Mouse (Mus musculus) skeletal muscle tissue, adult 2 months (tissue): ENCODE measurements around the gene Zmiz1.

Experiments
- DNase-seq: peaks from one replicate; pipeline ENCODE4 v3.0.0-alpha.2; 2012; ENCODE audit warnings: low read depth, low spot score

Zmiz1 gene

DNA sequence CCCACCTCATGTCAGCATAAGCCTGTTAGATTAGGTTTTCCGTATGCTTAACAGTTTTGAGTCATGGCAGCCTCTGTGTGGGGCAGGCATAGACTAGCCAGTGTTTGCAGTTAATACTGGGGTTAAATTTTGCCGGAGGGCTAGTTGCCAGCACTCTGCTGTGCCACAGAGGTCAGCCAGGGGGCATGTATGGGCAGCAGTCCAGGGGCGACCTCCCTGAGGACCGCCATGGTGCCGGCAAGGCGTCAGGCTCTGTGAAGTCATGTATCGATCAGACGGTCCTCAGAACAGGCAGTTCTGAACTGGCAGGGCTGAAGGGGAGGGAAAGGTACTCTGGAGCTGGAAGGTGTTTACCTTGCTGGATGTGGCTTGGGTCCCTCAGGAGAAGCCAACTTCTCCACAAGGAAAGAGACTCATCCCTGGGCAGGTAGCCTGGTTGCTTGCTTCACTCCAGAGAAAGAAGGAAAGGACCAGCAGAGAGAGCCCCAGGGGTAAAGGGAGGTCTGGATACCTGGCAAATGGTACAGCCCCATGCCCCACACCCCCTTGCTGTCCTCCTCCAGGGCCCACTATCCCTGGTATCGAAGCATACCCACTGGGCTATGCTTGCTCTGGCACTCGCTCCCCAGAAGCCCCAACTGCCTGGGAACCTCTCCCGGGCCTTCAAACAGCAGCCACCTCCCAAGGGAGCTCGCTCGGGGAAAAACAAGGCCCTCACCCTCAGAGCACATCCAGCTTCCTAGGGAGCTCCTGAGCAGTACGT is 151.6 kb downstream of the Zmiz1 start:
- DNase-seq: no peak

DNA sequence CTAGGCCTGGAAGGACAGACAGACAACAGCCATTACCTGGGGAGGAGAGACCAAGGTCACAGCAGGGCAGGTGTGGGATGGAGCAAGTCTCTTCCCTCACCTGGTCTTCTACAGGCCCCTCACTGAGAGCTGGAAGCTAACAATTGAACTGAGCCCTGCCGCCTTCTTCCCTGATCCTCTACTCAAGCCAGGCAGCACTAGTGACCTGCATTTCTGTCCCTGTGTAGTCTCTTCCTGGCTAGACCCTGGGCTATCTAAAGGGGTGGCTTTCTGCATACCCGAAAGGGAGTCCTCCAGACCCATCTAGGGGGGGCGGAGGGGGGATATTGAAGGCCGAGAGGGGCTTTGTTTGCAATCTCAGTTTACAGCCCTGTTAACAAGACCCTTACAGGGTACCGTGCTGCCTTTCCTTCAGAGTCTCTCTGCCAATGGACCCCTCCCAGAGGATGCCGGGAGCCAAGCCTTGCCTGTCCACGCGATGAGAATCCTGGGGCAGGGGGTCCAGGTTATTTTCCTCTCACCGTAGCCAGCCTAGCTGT is 152.2 kb downstream of the Zmiz1 start:
- DNase-seq: no peak

DNA sequence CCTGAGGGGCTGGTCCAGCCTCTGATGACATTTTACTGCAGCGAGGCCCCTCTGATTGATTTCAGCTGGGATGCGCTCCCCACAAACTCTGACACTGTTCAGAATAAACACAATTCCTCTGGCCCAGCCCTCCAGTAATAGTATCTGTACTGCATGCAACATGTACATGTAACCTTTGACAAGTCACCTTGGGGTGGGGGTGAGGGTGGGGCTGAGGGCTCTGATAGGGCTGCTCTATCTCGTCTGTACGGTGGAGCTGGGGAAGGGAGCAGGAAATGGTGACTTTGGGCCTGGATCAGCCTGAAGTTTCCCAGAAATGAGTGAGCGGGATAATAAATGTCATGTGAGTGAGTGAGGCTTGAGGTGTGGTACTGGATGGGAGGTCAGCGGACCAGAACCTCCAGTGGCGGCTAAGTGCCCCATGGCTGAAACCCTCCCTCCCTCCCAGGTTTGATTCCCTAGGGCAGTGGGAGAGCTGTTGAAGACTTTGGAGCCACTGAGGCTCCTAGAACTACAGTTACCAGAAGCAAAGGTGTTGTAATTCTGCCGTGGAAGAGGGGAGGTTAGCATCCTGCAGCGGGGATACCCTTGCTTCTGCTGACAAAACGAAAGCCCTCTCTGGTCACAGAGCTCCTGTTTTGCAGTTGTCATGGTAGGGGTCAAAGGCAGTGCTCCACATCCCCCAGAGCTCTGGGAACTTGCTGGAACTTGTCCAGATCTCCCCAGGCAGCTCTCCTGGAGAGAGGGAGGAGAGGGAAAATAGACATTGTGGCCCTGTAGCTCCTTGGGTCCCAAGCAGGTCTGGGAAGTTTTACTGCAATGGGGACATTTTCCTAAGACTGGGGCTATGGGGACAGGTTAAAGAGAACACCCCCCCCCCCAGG is 153.1 kb downstream of the Zmiz1 start:
- no peak for DNase-seq

DNA sequence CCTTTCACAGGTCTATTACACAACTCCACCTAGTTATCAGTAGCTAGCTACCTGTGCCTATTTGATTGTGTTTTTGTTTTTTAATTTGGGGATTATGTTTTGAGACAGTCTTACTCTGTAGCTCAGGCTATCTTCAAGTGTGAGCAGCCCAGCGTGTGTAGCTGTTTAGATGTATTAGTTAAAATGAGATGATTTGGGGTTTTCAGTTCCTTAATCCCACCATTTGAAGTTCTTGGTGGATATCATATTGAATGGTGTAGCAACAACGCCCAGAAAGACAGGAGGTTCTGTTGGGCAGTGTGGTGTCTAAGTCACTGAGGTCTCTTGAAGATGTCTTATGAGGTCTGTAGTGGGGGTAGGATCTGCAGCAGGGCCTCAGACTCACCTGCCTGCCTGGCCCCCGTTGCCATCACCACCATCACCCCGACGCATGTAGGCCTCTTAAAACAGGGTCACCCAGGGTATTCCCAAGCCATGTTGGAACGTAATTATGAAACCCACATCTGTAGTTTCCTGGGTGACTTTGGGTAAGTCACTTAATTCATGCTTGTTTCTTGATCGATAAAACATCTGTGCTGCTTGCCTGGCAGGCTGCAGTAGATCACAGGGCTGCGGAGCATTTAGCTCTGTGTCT is 155.1 kb downstream of the Zmiz1 start:
- no peak for DNase-seq

DNA sequence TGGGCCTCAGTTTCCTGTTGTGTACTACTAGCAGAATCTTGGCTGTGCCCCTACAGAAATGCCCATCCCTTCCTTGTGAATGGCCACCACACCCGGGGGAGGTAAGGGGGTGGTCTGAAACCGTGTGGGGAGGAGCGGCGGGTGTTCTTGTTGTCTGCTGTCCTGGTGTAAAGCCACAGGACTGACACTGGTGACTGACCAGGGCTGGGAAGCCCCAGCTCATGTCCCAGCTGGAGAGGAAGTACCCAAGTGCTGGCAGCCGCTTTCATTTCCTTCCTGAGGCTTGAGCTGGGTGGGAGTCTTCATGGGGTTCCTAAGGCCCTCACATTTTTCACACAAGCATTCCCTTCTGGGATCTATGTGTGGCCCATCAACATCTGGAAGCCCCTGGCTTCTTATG is 155.7 kb downstream of the Zmiz1 start:
- no peak for DNase-seq

DNA sequence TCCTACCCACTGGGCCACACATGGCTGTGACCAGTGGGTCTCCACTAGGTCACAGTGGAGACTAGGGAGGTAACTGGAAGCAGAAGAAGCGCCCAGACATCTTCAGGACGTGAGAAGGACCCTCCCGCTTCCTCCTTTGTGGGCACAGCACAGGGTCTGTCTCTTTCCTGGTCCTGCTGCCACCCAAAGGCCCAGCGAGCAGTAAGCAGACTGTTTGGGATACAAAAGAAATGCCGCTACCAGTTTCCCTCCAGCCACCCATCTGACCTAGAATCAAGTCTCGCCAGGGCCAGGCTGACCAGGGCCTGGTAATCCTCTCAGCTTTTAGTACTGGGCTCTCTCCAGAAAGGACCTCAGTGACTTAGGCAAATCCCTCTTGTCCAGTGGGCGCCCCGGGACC is 156.6 kb downstream of the Zmiz1 start:
- DNase-seq: no peak

DNA sequence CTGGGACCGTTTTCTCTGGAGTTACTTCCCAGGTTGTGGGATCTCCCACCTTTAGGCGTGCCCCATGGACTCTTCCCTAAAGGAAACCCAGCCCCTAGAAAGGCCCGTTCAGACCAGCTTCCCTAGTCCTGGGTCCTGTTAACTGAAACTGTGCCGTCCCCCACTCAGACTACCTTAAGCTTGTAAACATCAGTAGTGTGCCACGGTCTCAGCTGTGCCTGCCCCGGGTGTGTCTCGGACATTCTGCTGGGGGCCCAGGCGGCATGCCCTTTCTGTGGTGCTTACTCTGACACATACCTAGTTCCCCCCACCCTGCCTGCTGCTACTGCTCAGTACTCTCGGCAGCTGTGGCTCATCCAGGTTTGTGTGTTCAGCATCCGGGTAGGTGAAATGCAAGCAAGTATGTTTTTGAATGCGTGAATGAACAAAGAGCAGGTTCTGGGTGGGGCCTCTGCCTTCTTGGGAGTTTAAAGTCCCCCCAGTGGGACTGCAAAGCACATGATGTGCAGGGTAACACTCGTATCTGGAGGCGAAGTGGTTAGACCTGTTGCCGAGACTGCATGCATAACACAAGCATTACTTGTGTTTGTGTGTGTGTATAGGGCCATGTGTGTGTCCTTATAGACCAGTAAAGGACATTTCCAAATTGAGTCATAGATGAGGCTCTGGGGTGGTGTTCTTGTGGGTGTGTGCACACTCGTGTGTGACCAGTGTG is 157.2 kb downstream of the Zmiz1 start:
- DNase-seq: no peak

DNA sequence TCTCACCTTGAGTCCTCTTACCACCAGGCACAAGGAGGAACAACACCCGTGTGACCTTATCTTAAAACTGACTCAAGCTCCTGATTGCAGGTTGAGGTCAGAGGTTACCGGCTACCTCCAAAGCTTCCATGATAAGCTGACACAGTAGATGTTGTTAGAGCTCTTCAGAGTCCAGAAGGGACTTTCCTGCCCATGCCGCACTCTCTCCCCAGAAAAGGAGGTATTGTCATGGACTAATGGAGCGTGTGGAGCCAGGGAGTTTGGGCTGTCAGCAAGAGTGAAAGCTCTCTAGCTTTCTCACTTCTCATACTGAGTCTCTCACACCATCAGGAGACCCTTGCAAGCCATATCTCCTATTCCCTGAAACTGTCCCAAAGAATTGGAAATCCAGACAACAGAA is 158.3 kb downstream of the Zmiz1 start:
- no peak for DNase-seq

DNA sequence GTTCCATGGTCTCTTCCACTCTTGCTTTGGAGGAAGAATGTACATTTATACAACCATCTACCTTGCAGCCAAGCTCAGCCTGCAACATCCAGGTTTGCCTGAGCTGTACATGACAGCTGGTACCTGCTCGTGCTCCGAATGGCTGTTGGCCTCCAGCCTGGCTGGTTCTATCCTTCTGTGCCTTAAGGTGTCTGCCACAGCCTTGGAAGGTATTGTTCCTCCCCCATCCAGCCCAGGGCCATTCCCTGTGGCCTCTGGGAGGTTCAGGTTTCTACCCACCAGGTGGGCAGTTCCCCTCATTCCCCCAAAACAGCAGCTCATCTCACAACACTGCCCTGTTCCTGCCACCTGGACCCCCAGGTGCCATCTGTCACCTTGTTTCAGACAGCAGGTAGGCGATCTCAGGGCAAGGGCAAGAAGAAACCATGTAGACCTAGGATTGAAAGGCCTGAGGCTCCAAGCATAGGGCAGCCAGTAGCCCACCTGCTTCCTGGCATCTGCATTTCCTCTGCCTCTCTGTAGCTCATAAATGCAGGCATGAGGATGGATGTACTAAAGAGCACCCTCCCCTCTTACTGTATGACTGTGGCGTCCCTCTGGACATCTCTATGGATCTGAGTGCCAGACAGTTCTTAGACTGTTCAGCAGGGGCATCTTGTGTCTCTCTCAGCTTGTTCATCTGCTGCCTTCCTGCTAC is 160.2 kb downstream of the Zmiz1 start:
- no peak for DNase-seq

DNA sequence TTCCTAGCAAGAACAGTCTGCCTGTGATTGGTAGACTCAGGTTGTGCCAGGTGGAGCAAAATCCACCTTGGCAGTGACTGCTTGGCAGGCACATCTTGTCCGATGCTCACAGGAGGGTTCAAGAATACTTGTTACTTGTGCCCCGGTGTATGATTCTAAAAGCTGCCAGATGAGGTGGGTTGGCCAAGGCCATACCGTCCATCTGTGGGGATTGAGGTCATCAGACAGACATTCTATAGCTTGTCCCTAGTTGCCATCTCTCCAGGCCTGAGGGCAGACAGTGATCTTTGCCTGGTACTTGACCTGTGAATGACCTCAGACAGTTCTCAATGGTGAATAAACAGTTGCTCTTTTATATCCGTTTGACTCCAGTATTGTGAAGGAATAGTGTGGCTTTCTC is 161.8 kb downstream of the Zmiz1 start:
- peak; percentile 47 for DNase-seq

DNA sequence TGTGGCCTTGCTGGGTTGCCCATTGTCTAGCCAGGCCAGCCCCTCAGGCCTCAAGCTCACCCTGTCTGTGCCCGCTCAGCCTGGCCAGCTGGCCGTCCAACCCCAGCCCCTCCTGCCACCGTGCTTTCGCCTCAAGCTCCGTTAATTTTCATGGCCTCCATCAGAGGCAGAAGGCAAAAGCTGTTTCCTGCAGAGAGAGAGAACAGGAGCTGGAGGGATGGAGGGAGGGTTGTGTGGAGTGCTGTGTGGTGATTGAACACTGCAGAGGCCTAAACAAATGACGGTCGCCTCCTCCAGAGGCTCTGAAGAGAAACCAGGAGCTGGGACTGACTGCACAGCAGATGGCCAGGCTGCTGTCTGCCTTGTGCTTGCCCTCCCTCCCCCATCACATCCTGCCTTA is 164.7 kb downstream of the Zmiz1 start:
- DNase-seq: no peak

DNA sequence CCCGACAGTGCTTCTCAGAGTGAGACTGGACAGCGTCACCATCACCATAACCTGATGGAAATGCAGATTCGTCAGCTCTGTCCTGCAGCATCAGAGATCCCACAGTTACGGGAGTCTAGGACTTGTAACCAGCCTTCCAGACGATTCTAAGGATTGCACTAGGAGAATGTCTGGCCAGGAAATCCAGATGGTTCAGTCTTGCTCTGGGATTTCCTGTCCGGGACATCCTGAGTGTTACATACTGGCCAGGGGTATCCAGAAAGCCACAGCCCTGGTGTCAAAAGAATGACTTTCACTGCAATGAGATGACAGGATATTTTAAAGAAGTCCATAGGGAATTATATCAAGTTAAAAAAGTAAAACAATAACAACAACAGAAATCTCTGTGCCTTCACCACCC is 165.7 kb downstream of the Zmiz1 start:
- DNase-seq: no peak

DNA sequence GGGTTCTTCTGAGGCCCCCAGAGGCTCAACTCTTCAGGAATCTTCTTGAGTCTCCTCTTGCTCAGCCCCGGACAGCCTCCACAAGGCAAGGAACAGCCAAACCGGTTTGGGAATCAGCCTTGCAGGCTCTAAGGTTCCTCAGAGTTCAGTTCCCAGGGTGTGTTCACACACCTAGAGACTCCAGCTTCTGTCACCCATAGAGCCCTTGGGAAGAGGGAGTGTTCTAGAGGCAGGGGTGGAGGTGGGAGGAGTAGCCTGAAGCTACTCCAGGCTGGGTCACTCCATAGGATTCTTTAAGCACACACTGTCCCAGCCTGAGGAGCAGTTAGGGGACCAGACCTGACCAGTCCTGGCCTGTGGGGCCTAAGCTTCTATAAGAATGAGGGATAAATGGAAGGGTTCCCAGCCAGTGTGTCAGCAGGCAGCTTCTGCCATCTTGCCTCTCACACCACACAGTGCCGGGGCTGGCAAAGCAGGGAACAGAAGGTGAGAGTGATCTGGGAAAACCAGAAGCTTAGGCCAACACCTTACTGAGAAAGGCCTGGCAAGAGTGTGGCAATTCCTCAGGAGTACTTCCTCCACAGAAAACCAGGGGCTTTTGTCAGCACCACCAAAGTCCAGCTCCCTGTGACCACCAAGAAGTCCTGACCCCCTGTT is 168.7 kb downstream of the Zmiz1 start:
- DNase-seq: no peak

DNA sequence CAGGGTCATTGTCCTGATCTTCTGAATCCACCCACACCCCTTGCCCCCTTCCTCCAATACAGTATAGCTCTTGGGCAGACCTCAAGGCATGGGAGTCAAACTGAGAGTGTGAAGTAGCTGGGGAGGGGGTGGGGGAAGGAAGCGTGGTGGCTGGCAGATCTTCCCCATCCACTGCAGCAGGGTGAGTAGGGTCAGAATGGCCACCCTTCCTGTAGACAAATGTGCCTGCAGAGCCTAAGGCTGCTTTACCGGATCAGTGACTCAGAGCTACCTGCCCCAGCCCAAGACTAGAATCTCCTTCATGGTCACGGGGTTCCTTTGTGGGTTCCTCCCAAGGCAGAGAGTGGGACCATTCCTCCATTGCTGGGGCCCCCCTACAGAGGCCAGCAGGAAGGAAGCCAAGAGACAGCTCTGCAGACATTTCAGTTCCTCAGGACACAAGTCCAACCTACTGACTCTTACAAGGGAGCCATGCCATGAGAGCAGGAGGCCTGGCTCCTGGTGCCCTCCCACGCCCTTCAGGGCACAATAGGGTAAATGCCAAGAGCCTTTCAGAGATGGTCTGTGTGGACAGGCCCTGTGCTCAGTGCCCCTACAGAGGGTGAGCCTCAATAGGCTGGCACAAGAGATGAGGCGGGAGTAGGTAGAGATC is 169.6 kb downstream of the Zmiz1 start:
- DNase-seq: no peak

DNA sequence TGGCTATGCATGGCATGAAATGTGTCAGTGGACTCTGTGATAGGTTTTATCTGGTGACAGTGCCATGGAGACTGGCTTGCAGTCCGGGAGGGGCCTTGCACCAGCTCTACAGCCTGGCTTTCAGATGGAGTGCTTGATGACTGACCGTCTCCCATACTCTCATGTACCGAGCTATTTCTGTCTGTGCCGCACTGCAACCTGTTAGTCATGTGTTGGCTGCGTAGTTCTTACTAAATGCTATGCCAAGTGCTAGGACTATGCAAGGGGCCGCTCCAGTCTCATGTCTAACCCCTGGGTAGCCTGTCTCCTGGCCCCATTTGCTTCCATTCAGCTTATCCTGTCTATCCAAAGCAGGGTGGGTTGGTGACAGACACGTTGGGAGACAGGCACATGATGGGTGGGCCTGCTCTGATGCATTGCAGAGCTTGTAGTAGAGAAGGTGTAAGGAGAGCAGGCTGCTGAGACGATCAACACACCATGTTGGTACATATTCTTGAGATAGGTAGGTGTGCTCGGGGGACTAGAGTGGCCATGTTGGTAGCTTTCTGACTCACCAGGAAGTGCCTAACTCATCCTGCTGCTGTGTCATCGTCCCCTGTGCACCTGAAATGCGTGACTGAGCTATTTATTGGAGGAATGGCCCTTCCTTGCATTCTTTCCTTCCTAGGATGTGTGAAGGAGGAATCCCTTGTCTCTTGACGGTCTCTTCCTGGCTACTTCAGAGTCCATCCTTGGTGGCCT is 171.1 kb downstream of the Zmiz1 start:
- DNase-seq: no peak

DNA sequence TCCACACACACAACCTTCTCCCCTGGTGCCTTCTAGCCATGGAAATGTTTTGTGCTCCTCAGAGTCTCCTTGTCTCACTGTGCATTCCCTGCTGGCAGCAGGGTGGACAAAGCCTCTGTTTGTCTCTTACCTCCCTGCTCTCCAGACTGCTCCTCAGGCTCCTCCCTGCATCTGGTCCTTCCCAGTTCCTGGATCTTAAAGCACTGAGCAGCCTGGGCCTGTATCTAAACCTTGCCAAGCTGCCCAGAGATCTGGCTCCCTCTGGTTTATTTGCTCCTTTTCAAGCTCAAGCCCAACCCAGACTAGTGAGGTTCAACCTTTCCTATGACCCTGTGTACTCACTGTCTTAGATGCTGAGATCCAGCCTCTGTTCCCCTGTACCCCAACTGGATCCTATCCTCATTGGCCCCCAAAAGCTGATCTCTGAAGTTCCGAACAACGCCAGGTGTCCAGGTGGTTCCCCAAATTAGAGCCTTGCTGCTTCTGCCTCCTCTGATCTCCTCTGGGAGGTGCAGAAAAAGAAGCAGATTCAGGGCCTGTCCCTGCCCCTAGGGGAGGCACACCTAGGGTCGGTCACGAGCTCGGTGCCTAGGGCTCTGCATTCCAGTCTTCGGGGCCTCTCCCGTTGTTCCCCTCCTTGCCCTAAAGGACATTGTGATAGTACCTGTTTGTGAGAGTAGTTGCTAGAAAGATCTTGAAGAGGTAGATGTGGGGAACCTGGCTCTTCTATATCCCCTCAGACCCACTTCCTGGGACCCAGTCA is 171.8 kb downstream of the Zmiz1 start:
- no peak for DNase-seq

DNA sequence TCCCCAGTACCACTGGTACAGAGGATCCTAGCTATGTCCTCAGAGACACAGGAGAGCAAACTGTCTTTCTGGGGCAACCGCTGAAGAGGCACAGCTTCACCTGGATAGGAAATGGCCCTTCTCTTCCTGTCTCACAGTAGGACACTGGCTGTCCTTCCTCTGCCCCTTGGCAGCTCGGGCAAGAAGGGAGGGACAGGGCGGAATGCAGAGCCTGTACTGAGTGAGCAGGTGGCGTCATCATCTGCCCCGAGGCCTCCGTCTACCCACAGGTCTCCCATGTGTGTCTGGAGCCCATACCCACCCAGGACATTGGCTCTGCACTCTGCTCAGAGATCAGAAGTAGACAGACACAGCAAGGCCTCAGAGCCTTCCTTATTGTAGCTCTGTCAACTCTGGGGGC is 172.5 kb downstream of the Zmiz1 start:
- no peak for DNase-seq

DNA sequence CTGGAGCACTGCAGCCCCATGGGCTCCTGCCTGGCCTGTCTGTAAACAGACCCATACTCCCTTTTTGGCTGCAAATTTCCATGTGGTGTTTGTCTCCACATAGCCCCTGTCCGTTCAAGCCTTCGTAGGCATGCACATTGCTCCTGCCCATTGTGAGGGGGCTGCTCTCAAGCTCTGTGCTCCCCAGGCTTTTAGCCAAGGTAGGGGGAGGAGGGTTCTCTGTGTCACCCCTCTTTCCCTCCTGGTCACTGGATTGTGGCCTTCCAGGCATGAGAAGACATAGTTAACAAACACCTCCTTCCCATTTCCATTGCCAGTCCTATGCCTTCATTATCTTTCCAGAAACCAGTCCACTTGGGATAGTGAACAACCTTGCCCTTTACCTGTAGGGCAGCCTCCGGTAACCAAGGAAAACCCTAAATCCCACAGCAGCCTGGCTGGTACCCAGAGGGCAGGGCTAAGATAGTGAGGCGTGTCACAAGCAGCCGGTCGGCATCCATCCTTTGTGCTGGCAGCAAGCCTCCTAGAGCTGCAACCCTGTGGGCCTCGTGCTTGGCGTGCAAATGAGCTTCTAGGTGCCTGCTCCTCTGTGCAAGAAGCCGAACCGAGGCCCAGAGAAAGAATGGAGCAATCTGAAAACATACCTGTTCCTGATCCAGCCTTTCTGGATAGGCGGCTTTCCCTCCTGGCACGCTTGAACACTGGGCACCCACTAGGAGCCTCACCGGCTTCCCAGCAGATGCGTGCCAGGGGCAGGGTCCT is 174.7 kb downstream of the Zmiz1 start:
- no peak for DNase-seq
